Mouse (Mus musculus): ENCODE results near the gene Slc7a8. TPM values are rescaled to one million over a fixed set of nuclear protein-coding genes. Genes with fewer than 3 reads are reported as not detected.
"Not testable (repeated sequence)": the region's sequence is repeated elsewhere in the genome, so short reads cannot be mapped to it uniquely, and the experiment has no call there.

Slc7a8 gene
- polyA plus RNA-seq, 1 experiment from 2014 or later, result 2.8 TPM

GRCm38 (mm10) chr14:54780084-54780483 is 1.7 kb downstream of the Slc7a8 start:
- Histone ChIP-seq H3K9ac (no peak overlapping the region), H3K36me3 (no peaks in the 10 kb centered on the region), H3K27ac (no peak overlapping the region), H3K27me3 (peaks cover 8% of the 10 kb centered on the region), H3K9me3 (replicated peaks) (no peaks in the 10 kb centered on the region), H3K4me2 (peak overlapping the region; percentile 94; the same call in 1 of the 2 replicates), H3K4me1 (replicated peaks) (peaks cover 6% of the 10 kb centered on the region), H3K4me3 (peak overlapping the region; percentile 61)
- ATAC-seq (replicated peaks; ENCODE audit: insufficient number of reproducible peaks, insufficient read depth, low FRiP score, low read depth), result no peak
- WGBS, result 86% methylated on average over 9 of the region's 9 CpGs

DNA sequence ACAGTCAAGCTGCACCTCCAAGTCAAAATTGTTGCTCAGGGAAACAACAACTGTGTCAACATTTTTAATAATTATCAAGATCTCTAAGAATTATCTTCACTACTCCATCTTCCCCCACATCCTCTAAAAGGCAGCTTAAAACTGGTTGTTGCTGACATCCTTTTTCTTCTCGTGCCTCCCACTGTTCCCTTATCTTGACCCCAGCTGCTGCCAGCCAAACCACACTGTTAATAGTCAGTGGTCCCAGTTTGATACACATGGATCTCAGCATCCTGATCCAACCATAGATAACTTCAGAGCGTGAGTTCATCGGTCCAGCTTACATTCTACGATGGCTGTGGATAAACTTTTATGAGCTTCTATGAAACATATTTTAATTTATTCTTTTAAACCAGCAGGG is 3.9 kb downstream of the Slc7a8 start:
- WGBS, result 73% methylated on average over 4 of the region's 4 CpGs

GRCm38 (mm10) chr14:54776768-54777167 is 5.0 kb downstream of the Slc7a8 start:
- Histone ChIP-seq H3K4me3 (no peak overlapping the region), H3K9ac (no peak overlapping the region), H3K27me3 (peaks cover 8% of the 10 kb centered on the region), H3K36me3 (no peaks in the 10 kb centered on the region), H3K9me3 (replicated peaks) (no peaks in the 10 kb centered on the region), H3K27ac (no peak overlapping the region), H3K4me1 (replicated peaks) (peaks cover 12% of the 10 kb centered on the region), H3K4me2 (no peak overlapping the region)
- ATAC-seq (replicated peaks; ENCODE audit: insufficient number of reproducible peaks, insufficient read depth, low FRiP score, low read depth), result no peak
- 64% methylated on average over 5 of the region's 5 CpGs for WGBS

More for the DNA sequence above, 3.9 kb downstream of the Slc7a8 start:
- H3K4me2 ChIP-seq, result no peak overlapping the region
- no peaks in the 10 kb centered on the region for H3K36me3 ChIP-seq
- no peak overlapping the region for H3K4me3 ChIP-seq
- H3K4me1 ChIP-seq (replicated peaks), result peaks cover 6% of the 10 kb centered on the region
- H3K9ac ChIP-seq, result no peak overlapping the region
- peaks cover 8% of the 10 kb centered on the region for H3K27me3 ChIP-seq
- no peaks in the 10 kb centered on the region for H3K9me3 ChIP-seq (replicated peaks)
- ATAC-seq (replicated peaks; ENCODE audit: insufficient number of reproducible peaks, insufficient read depth, low FRiP score, low read depth), result no peak
- H3K27ac ChIP-seq, result no peak overlapping the region

GRCm38 (mm10) chr14:54775534-54776041 is 6.2 kb downstream of the Slc7a8 start:
- no peak overlapping the region for H3K27ac ChIP-seq
- H3K9me3 ChIP-seq (replicated peaks), result no peaks in the 10 kb centered on the region
- H3K4me3 ChIP-seq, result no peak overlapping the region
- peaks cover 7% of the 10 kb centered on the region for H3K27me3 ChIP-seq
- ATAC-seq (replicated peaks; ENCODE audit: insufficient number of reproducible peaks, insufficient read depth, low FRiP score, low read depth), result no peak
- no peak overlapping the region for H3K4me2 ChIP-seq
- no peak overlapping the region for H3K9ac ChIP-seq
- WGBS, result 86% methylated on average over 7 of the region's 7 CpGs
- H3K36me3 ChIP-seq, result no peaks in the 10 kb centered on the region
- peaks cover 7% of the 10 kb centered on the region for H3K4me1 ChIP-seq (replicated peaks)

GRCm38 (mm10) chr14:54772333-54772856 is 9.4 kb downstream of the Slc7a8 start:
- Histone ChIP-seq H3K27ac (no peak overlapping the region), H3K4me1 (replicated peaks) (peaks cover 5% of the 10 kb centered on the region; the same call in 1 of the 2 replicates), H3K27me3 (no peaks in the 10 kb centered on the region), H3K9me3 (replicated peaks) (no peaks in the 10 kb centered on the region), H3K4me3 (no peak overlapping the region), H3K4me2 (0 out of 2 replicates have a peak overlapping the region, but pooled peaks have one; percentile 1), H3K36me3 (no peaks in the 10 kb centered on the region), H3K9ac (no peak overlapping the region)
- no peak for ATAC-seq (replicated peaks; ENCODE audit: insufficient number of reproducible peaks, insufficient read depth, low FRiP score, low read depth)
- 49% methylated on average over 20 of the region's 20 CpGs for WGBS

DNA sequence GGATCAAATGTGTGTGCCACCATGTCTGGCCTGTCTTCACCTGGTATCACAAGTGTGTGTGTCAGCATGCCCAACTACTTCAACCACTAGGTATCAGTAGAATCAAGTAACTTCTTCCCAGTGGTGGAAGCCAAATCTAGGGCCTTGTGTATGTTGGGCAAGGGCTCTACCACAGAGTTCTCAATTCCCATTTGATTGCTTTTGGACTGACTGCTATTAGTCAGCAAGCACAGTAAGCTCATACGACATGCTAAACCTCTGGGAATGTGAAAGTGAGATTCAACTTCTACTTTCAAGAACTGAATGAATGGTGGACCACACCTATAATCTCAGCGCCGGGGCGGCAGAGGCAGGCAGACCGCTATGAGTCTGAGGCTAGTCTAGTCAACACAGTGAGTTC is 11.4 kb downstream of the Slc7a8 start:
- Histone ChIP-seq H3K4me3 (no peak overlapping the region), H3K27ac (no peak overlapping the region), H3K9me3 (replicated peaks) (no peaks in the 10 kb centered on the region), H3K36me3 (no peaks in the 10 kb centered on the region), H3K4me2 (no peak overlapping the region), H3K9ac (no peak overlapping the region), H3K4me1 (replicated peaks) (peaks cover 5% of the 10 kb centered on the region; the same call in 1 of the 2 replicates), H3K27me3 (no peaks in the 10 kb centered on the region)
- ATAC-seq (replicated peaks; ENCODE audit: insufficient number of reproducible peaks, insufficient read depth, low FRiP score, low read depth), result no peak
- 96% methylated on average over 5 of the region's 5 CpGs for WGBS

DNA sequence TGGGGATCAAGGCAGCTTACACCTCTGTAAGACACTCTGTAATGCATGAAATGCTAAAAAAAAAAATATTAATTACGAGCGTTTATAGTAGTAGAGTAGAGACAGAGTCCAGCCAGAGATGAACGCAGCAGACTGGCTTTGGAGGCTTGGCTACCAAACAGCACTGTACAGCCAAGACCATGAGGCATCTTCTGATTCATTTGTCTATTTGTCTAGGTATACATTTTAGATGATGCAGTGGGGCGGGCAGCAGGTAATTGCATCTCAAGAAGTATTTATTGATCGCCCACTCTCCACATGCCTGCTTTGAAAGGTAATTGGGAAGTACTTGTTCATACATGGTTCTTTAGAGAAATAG is 12.7 kb downstream of the Slc7a8 start:
- ATAC-seq (replicated peaks; ENCODE audit: insufficient number of reproducible peaks, insufficient read depth, low FRiP score, low read depth), result no peak
- no peaks in the 10 kb centered on the region for H3K36me3 ChIP-seq
- WGBS, result 92% methylated on average over 5 of the region's 5 CpGs
- H3K27me3 ChIP-seq, result no peaks in the 10 kb centered on the region
- no peak overlapping the region for H3K27ac ChIP-seq
- H3K9me3 ChIP-seq (replicated peaks), result no peaks in the 10 kb centered on the region
- H3K9ac ChIP-seq, result no peak overlapping the region
- H3K4me3 ChIP-seq, result no peak overlapping the region
- no peak overlapping the region for H3K4me2 ChIP-seq
- peaks cover 5% of the 10 kb centered on the region; the same call in 1 of the 2 replicates for H3K4me1 ChIP-seq (replicated peaks)

- H3K27ac ChIP-seq, result no peak overlapping the region
- H3K27me3 ChIP-seq, result no peaks in the 10 kb centered on the region
- H3K9me3 ChIP-seq (replicated peaks), result no peaks in the 10 kb centered on the region
- no peak overlapping the region for H3K4me3 ChIP-seq
- 75% methylated on average over 10 of the region's 10 CpGs for WGBS
- H3K9ac ChIP-seq, result no peak overlapping the region
- no peak for ATAC-seq (replicated peaks; ENCODE audit: insufficient number of reproducible peaks, insufficient read depth, low FRiP score, low read depth)
- no peak overlapping the region for H3K4me2 ChIP-seq
- H3K4me1 ChIP-seq (replicated peaks), result peaks cover 5% of the 10 kb centered on the region; the same call in 1 of the 2 replicates
- H3K36me3 ChIP-seq, result no peaks in the 10 kb centered on the region
These were observed 13.3 kb downstream of the Slc7a8 start for GRCm38 (mm10) chr14:54768314-54769067.

- not testable (repeated sequence) for H3K27ac ChIP-seq; H3K4me1 ChIP-seq (replicated peaks); H3K4me3 ChIP-seq; H3K36me3 ChIP-seq; H3K4me2 ChIP-seq; H3K9ac ChIP-seq; H3K27me3 ChIP-seq; ATAC-seq (replicated peaks; ENCODE audit: insufficient number of reproducible peaks, insufficient read depth, low FRiP score, low read depth); H3K9me3 ChIP-seq (replicated peaks)
- 93% methylated on average over 7 of the region's 7 CpGs for WGBS
These were observed 14.8 kb downstream of the Slc7a8 start for GRCm38 (mm10) chr14:54766937-54767336.

- no peak overlapping the region for H3K4me2 ChIP-seq
- WGBS, result 62% methylated on average over 6 of the region's 6 CpGs
- H3K4me1 ChIP-seq (replicated peaks), result 0 out of 2 replicates have a peak, but pooled peaks cover 4% of the 10 kb centered on the region
- no peak overlapping the region for H3K27ac ChIP-seq
- no peaks in the 10 kb centered on the region for H3K9me3 ChIP-seq (replicated peaks)
- no peak overlapping the region for H3K9ac ChIP-seq
- no peaks in the 10 kb centered on the region for H3K27me3 ChIP-seq
- ATAC-seq (replicated peaks; ENCODE audit: insufficient number of reproducible peaks, insufficient read depth, low FRiP score, low read depth), result no peak
- no peak overlapping the region for H3K4me3 ChIP-seq
- H3K36me3 ChIP-seq, result no peaks in the 10 kb centered on the region
These were observed 25.4 kb downstream of the Slc7a8 start for GRCm38 (mm10) chr14:54756382-54756781.

DNA sequence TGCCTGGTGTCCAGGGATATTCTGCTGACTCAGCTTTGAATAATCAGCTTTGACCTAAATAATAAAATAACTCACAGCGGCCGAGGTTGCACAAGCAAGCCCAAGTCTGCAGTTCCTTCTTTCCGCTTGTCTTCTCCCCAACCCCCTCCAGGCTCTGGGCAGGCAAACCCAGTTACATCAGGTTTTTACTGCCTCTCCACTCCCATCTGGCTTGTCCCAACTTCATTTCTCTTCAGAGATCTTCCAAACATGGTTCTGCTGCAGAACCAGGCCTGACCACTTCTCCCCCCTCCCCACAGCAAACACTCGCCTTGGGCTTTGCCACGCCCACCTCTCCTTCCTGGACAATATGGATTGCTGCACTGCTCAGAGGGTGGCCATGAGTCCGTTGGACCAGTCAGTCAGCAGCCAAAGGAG is 27.1 kb downstream of the Slc7a8 start:
- 39% methylated on average over 6 of the region's 6 CpGs for WGBS
- 0 out of 2 replicates have a peak, but pooled peaks cover 4% of the 10 kb centered on the region for H3K4me1 ChIP-seq (replicated peaks)
- no peaks in the 10 kb centered on the region for H3K9me3 ChIP-seq (replicated peaks)
- no peak overlapping the region for H3K9ac ChIP-seq
- H3K4me3 ChIP-seq, result no peak overlapping the region
- ATAC-seq (replicated peaks; ENCODE audit: insufficient number of reproducible peaks, insufficient read depth, low FRiP score, low read depth), result no peak
- H3K27ac ChIP-seq, result no peak overlapping the region
- H3K27me3 ChIP-seq, result no peaks in the 10 kb centered on the region
- no peaks in the 10 kb centered on the region for H3K36me3 ChIP-seq
- no peak overlapping the region for H3K4me2 ChIP-seq
